Comparison of ENCODE assay signal across 7 mouse cellular contexts in genomic region chr2:153032083-153032842, GRCm38 (mm10). TPM values are rescaled to one million over a fixed set of nuclear protein-coding genes. Genes with fewer than 3 reads are reported as not detected.
A peak's percentile ranks its signal among the peaks of the same experiment; 100 is the strongest.
DNase-seq lines count a peak whose midpoint lies in the region; ATAC-seq and TF ChIP-seq lines count a peak whose summit lies in the region.

No protein-coding gene starts in this region.

- TF ChIP-seq CTCF in Patski (IDR thresholded peaks at IDR 0.05), result no peak

- peak overlapping the region; percentile 68 for H3K9ac ChIP-seq in hindbrain, embryonic 15.5 days
- no peak overlapping the region for H3K9ac ChIP-seq in limb, embryonic 14.5 days (ENCODE audit: low read depth, low read length, severe bottlenecking)
- H3K9ac ChIP-seq in midbrain, embryonic 16.5 days (ENCODE audit: low read depth, low read length), result peak overlapping the region; percentile 89
- no peak overlapping the region for H3K9ac ChIP-seq in stomach, embryonic 14.5 days (replicated peaks; ENCODE audit: low read depth, low read length)

- H3K4me1 ChIP-seq in hindbrain, embryonic 15.5 days (replicated peaks), result peaks cover 53% of the 10 kb centered on the region
- peaks cover 6% of the 10 kb centered on the region; the same call in 1 of the 2 replicates for H3K4me1 ChIP-seq in limb, embryonic 14.5 days (ENCODE audit: control insufficient read depth, insufficient read depth, low read length)
- peaks cover 42% of the 10 kb centered on the region for H3K4me1 ChIP-seq in midbrain, embryonic 16.5 days (ENCODE audit: control insufficient read depth, insufficient read depth, low read length)
- peaks cover 4% of the 10 kb centered on the region; the same call in 1 of the 2 replicates for H3K4me1 ChIP-seq in stomach, embryonic 14.5 days (ENCODE audit: control insufficient read depth, insufficient read depth, low read length)

- peaks cover 74% of the 10 kb centered on the region for H3K27me3 ChIP-seq in Patski
- H3K27me3 ChIP-seq in hindbrain, embryonic 15.5 days, result no peaks in the 10 kb centered on the region
- peaks cover 49% of the 10 kb centered on the region for H3K27me3 ChIP-seq in limb, embryonic 14.5 days (ENCODE audit: control insufficient read depth, insufficient read depth, low read length)
- H3K27me3 ChIP-seq in midbrain, embryonic 16.5 days (ENCODE audit: control insufficient read depth, insufficient read depth, low read depth, low read length), result no peaks in the 10 kb centered on the region
- peaks cover 26% of the 10 kb centered on the region for H3K27me3 ChIP-seq in stomach, embryonic 14.5 days (ENCODE audit: control insufficient read depth, insufficient read depth, low read length)

- POLR2A ChIA-PET in Patski (lab: Charles Lee), result no interaction called here

- peak overlapping the region; percentile 77 for H3K4me3 ChIP-seq in hindbrain, embryonic 15.5 days
- peak overlapping the region; percentile 39 for H3K4me3 ChIP-seq in limb, embryonic 14.5 days (replicated peaks; ENCODE audit: low read length)
- peak overlapping the region; percentile 61 for H3K4me3 ChIP-seq in midbrain, embryonic 16.5 days (ENCODE audit: low read depth, low read length)
- peak overlapping the region; percentile 40 for H3K4me3 ChIP-seq in stomach, embryonic 14.5 days (ENCODE audit: low read depth, low read length)

- ATAC-seq in Patski, result peak; percentile 58
- peak; percentile 73 for ATAC-seq in hindbrain, embryonic 15.5 days (ENCODE audit: low FRiP score, low read depth)
- ATAC-seq in limb, embryonic 14.5 days (ENCODE audit: low FRiP score, low read depth), result peak; percentile 60; the same call in 1 of the 2 replicates
- ATAC-seq in midbrain, embryonic 16.5 days, result peak; percentile 74
- peak; percentile 56 for ATAC-seq in stomach, embryonic 14.5 days (ENCODE audit: insufficient number of reproducible peaks, insufficient read depth, low FRiP score, low read depth)

- no peaks in the 10 kb centered on the region for H3K9me3 ChIP-seq in hindbrain, embryonic 15.5 days
- no peaks in the 10 kb centered on the region for H3K9me3 ChIP-seq in limb, embryonic 14.5 days (ENCODE audit: control insufficient read depth, low read length)
- no peaks in the 10 kb centered on the region for H3K9me3 ChIP-seq in midbrain, embryonic 16.5 days (replicated peaks; ENCODE audit: control insufficient read depth, low read length, poor library complexity, severe bottlenecking)
- no peaks in the 10 kb centered on the region for H3K9me3 ChIP-seq in stomach, embryonic 14.5 days (ENCODE audit: control insufficient read depth, low read depth, low read length)

- peak overlapping the region; percentile 75 for H3K4me2 ChIP-seq in hindbrain, embryonic 15.5 days
- peak overlapping the region; percentile 79 for H3K4me2 ChIP-seq in limb, embryonic 14.5 days (replicated peaks; ENCODE audit: low read depth, low read length, severe bottlenecking)
- peak overlapping the region; percentile 95 for H3K4me2 ChIP-seq in midbrain, embryonic 16.5 days (ENCODE audit: low read length)
- H3K4me2 ChIP-seq in stomach, embryonic 14.5 days (replicated peaks; ENCODE audit: low read depth, low read length), result peak overlapping the region; percentile 84

- CTCF ChIA-PET in Patski (lab: Charles Lee), result interaction anchor here (1.0 kb wide), 1 partner anchor 15 kb away, joined by 3 read pairs; no protein-coding TSS in a partner anchor

- no peak for DNase-seq in Patski (ENCODE audit: low read depth, low spot score)
- DNase-seq in c-Kit-positive CD71-positive TER-119-positive erythroid progenitor cells, embryonic 14.5 days (ENCODE audit: low spot score), result peak; percentile 56
- DNase-seq in forelimb bud, embryonic 11.5 days (ENCODE audit: low read depth, low spot score), result peak; percentile 90
- peak; percentile 74 for DNase-seq in limb, embryonic 14.5 days (ENCODE audit: low spot score)

- H3K36me3 ChIP-seq in hindbrain, embryonic 15.5 days, result no peaks in the 10 kb centered on the region
- no peaks in the 10 kb centered on the region for H3K36me3 ChIP-seq in limb, embryonic 14.5 days (ENCODE audit: control insufficient read depth, insufficient read depth, low read length)
- no peaks in the 10 kb centered on the region for H3K36me3 ChIP-seq in midbrain, embryonic 16.5 days (ENCODE audit: control insufficient read depth, insufficient read depth, low read length)
- no peaks in the 10 kb centered on the region for H3K36me3 ChIP-seq in stomach, embryonic 14.5 days (ENCODE audit: control insufficient read depth, insufficient read depth, low read length)

- H3K27ac ChIP-seq in hindbrain, embryonic 15.5 days (replicated peaks), result peak overlapping the region; percentile 93
- H3K27ac ChIP-seq in limb, embryonic 14.5 days (replicated peaks; ENCODE audit: low read depth, low read length), result no peak overlapping the region
- H3K27ac ChIP-seq in midbrain, embryonic 16.5 days (ENCODE audit: low read length), result peak overlapping the region; percentile 94
- no peak overlapping the region for H3K27ac ChIP-seq in stomach, embryonic 14.5 days (ENCODE audit: low read length)

- in situ Hi-C loops in Patski (cut with MboI; ENCODE audit: low pct_unique_long_range_greater_than_20kb), result no loop called here

- WGBS in hindbrain, embryonic 15.5 days, result 1% methylated on average over 51 of the region's 58 CpGs
- 2% methylated on average over 35 of the region's 58 CpGs for WGBS in limb, embryonic 14.5 days
- WGBS in midbrain, embryonic 16.5 days, result 1% methylated on average over 42 of the region's 58 CpGs
- 2% methylated on average over 50 of the region's 58 CpGs for WGBS in stomach, embryonic 14.5 days

- TF ChIP-seq POLR2A in limb, embryonic 14.5 days (IDR thresholded peaks at IDR 0.05; ENCODE audit: borderline replicate concordance, extremely low read depth, insufficient read depth, insufficient read length), result no peak

RNA-seq across cellular contexts. Expression of gene Xkr7, which starts 0.6 kb away (rescaled TPM):
- polyA plus RNA-seq in Patski (2021), result not detected
- polyA plus RNA-seq in hindbrain, embryonic 15.5 days (2015; fragmentation: Nextera tagmentation; extraction: Ambion mirVana), result 1.9 and 2.1 TPM in 2 replicates
- 0.03 TPM in 1 of 2 replicates, not detected in the other for polyA plus RNA-seq in limb, embryonic 14.5 days (2012; rRNA removed)
- not detected in 2 replicates for polyA plus RNA-seq in limb, embryonic 14.5 days (2014; fragmentation: Nextera tagmentation; extraction: Ambion mirVana)
- 1.6 and 1.9 TPM in 2 replicates for polyA plus RNA-seq in midbrain, embryonic 16.5 days (2015; fragmentation: Nextera tagmentation; extraction: Ambion mirVana)
- 0.13 TPM in 1 of 2 replicates, not detected in the other for polyA plus RNA-seq in stomach, embryonic 14.5 days (2014; fragmentation: Nextera tagmentation; extraction: Ambion mirVana)

RNA-seq across cellular contexts. Expression of gene Pdrg1, which starts 17.0 kb away (rescaled TPM):
- polyA plus RNA-seq in Patski (2021), result 131 TPM
- 234 TPM in 2 replicates for polyA plus RNA-seq in hindbrain, embryonic 15.5 days (2015; fragmentation: Nextera tagmentation; extraction: Ambion mirVana)
- 107 and 118 TPM in 2 replicates for polyA plus RNA-seq in limb, embryonic 14.5 days (2012; rRNA removed)
- 90.8 and 91.0 TPM in 2 replicates for polyA plus RNA-seq in limb, embryonic 14.5 days (2014; fragmentation: Nextera tagmentation; extraction: Ambion mirVana)
- polyA plus RNA-seq in midbrain, embryonic 16.5 days (2015; fragmentation: Nextera tagmentation; extraction: Ambion mirVana), result 236 and 259 TPM in 2 replicates
- polyA plus RNA-seq in stomach, embryonic 14.5 days (2014; fragmentation: Nextera tagmentation; extraction: Ambion mirVana), result 59.3 and 59.7 TPM in 2 replicates

RNA-seq across cellular contexts. Expression of gene Ccm2l, which starts 33.5 kb away (rescaled TPM):
- polyA plus RNA-seq in Patski (2021), result not detected
- polyA plus RNA-seq in hindbrain, embryonic 15.5 days (2015; fragmentation: Nextera tagmentation; extraction: Ambion mirVana), result 2.0 and 2.1 TPM in 2 replicates
- 11.4 and 15.2 TPM in 2 replicates for polyA plus RNA-seq in limb, embryonic 14.5 days (2012; rRNA removed)
- polyA plus RNA-seq in limb, embryonic 14.5 days (2014; fragmentation: Nextera tagmentation; extraction: Ambion mirVana), result 2.1 and 3.2 TPM in 2 replicates
- polyA plus RNA-seq in midbrain, embryonic 16.5 days (2015; fragmentation: Nextera tagmentation; extraction: Ambion mirVana), result 1.0 and 1.2 TPM in 2 replicates
- 1.7 and 2.3 TPM in 2 replicates for polyA plus RNA-seq in stomach, embryonic 14.5 days (2014; fragmentation: Nextera tagmentation; extraction: Ambion mirVana)

Comparison
In these comparisons a context has a peak if more than half of its experiments do, and no peak if none do; other contexts are left out.
1. H3K27ac ChIP-seq: peak in hindbrain, embryonic 15.5 days (single experiment) and midbrain, embryonic 16.5 days (single experiment); none in limb, embryonic 14.5 days (single experiment) and stomach, embryonic 14.5 days (single experiment).
2. H3K9ac ChIP-seq: peak in hindbrain, embryonic 15.5 days (single experiment) and midbrain, embryonic 16.5 days (single experiment); none in limb, embryonic 14.5 days (single experiment) and stomach, embryonic 14.5 days (single experiment).
3. Peak in every context shown above with its lines, with median percentiles within 50 percentile points of each other: ATAC-seq, H3K4me2 ChIP-seq and H3K4me3 ChIP-seq.